Mouse (Mus musculus): Measurements from ENCODE around the gene Acsl4. TPM values are rescaled to one million over a fixed set of nuclear protein-coding genes. Genes with fewer than 3 reads are reported as not detected.
A peak's percentile ranks its signal among the peaks of the same experiment; 100 is the strongest.

Gene Acsl4
- polyA plus RNA-seq, 1 experiment from 2014 or later: 12.2 TPM

- Histone ChIP-seq H3K4me2 (ENCODE audit: low read length) (no peak overlapping the region), H3K36me3 (ENCODE audit: control insufficient read depth, insufficient read depth, low read length) (no peaks in the 10 kb centered on the region), H3K4me3 (ENCODE audit: low read depth, low read length) (no peak overlapping the region), H3K9me3 (replicated peaks; ENCODE audit: control insufficient read depth, low read length) (no peaks in the 10 kb centered on the region), H3K27ac (ENCODE audit: low read depth, low read length) (no peak overlapping the region), H3K4me1 (ENCODE audit: control insufficient read depth, insufficient read depth, low read length) (no peaks in the 10 kb centered on the region), H3K9ac (ENCODE audit: low read length) (no peak overlapping the region), H3K27me3 (replicated peaks; ENCODE audit: control insufficient read depth, insufficient read depth, low read length) (no peaks in the 10 kb centered on the region)
- WGBS: 61% methylated on average over 2 of the region's 2 CpGs
- ATAC-seq (no peak), DNase-seq (ENCODE audit: low spot score) (no peak)
Measured at GRCm38 (mm10) chrX:142398621-142399020, 8.3 kb upstream of the Acsl4 start.

- no peak for ATAC-seq
- WGBS: 49% methylated on average over 7 of the region's 7 CpGs
Measured at GRCm38 (mm10) chrX:142390909-142391265, 552 bp upstream of the Acsl4 start.

GRCm38 (mm10) chrX:142389581-142390159 lies 665 bp downstream of the Acsl4 start:
- Histone ChIP-seq H3K4me3 (ENCODE audit: low read depth, low read length) (peak overlapping the region; percentile 48), H3K9me3 (replicated peaks; ENCODE audit: control insufficient read depth, low read length) (no peaks in the 10 kb centered on the region), H3K4me2 (ENCODE audit: low read length) (peak overlapping the region; percentile 50), H3K9ac (ENCODE audit: low read length) (peak overlapping the region; percentile 68), H3K4me1 (ENCODE audit: control insufficient read depth, insufficient read depth, low read length) (no peaks in the 10 kb centered on the region), H3K36me3 (ENCODE audit: control insufficient read depth, insufficient read depth, low read length) (no peaks in the 10 kb centered on the region), H3K27me3 (replicated peaks; ENCODE audit: control insufficient read depth, insufficient read depth, low read length) (no peaks in the 10 kb centered on the region), H3K27ac (ENCODE audit: low read depth, low read length) (peak overlapping the region; percentile 70)
- WGBS: 28% methylated on average over 22 of the region's 22 CpGs
- ATAC-seq (no peak; the same call in none of the 2 replicates), DNase-seq (ENCODE audit: low spot score) (no peak)

More at GRCm38 (mm10) chrX:142390909-142391265, 552 bp upstream of the Acsl4 start:
- Histone ChIP-seq H3K9ac (ENCODE audit: low read length) (peak overlapping the region; percentile 59), H3K27ac (ENCODE audit: low read depth, low read length) (peak overlapping the region; percentile 75), H3K4me1 (ENCODE audit: control insufficient read depth, insufficient read depth, low read length) (no peaks in the 10 kb centered on the region), H3K9me3 (replicated peaks; ENCODE audit: control insufficient read depth, low read length) (no peaks in the 10 kb centered on the region), H3K4me3 (ENCODE audit: low read depth, low read length) (peak overlapping the region; percentile 48), H3K27me3 (replicated peaks; ENCODE audit: control insufficient read depth, insufficient read depth, low read length) (no peaks in the 10 kb centered on the region), H3K4me2 (ENCODE audit: low read length) (peak overlapping the region; percentile 55), H3K36me3 (ENCODE audit: control insufficient read depth, insufficient read depth, low read length) (no peaks in the 10 kb centered on the region)
- no peak for DNase-seq (ENCODE audit: low spot score)

GRCm38 (mm10) chrX:142388141-142388540 lies 2.2 kb downstream of the Acsl4 start:
- H3K9ac ChIP-seq (ENCODE audit: low read length): no peak overlapping the region

GRCm38 (mm10) chrX:142387634-142388033 lies 2.7 kb downstream of the Acsl4 start:
- Histone ChIP-seq H3K9ac (ENCODE audit: low read length) (no peak overlapping the region), H3K36me3 (ENCODE audit: control insufficient read depth, insufficient read depth, low read length) (no peaks in the 10 kb centered on the region), H3K27ac (ENCODE audit: low read depth, low read length) (no peak overlapping the region), H3K27me3 (replicated peaks; ENCODE audit: control insufficient read depth, insufficient read depth, low read length) (no peaks in the 10 kb centered on the region), H3K9me3 (replicated peaks; ENCODE audit: control insufficient read depth, low read length) (no peaks in the 10 kb centered on the region), H3K4me1 (ENCODE audit: control insufficient read depth, insufficient read depth, low read length) (no peaks in the 10 kb centered on the region), H3K4me2 (ENCODE audit: low read length) (no peak overlapping the region), H3K4me3 (ENCODE audit: low read depth, low read length) (no peak overlapping the region)
- no peak for DNase-seq (ENCODE audit: low spot score)
- WGBS: 82% methylated on average over 1 of the region's 1 CpGs
- no peak for ATAC-seq

More at GRCm38 (mm10) chrX:142388141-142388540, 2.2 kb downstream of the Acsl4 start:
- no peaks in the 10 kb centered on the region for H3K4me1 ChIP-seq (ENCODE audit: control insufficient read depth, insufficient read depth, low read length)
- ATAC-seq: no peak
- no peak overlapping the region for H3K4me3 ChIP-seq (ENCODE audit: low read depth, low read length)
- H3K27ac ChIP-seq (ENCODE audit: low read depth, low read length): no peak overlapping the region
- no peaks in the 10 kb centered on the region for H3K27me3 ChIP-seq (replicated peaks; ENCODE audit: control insufficient read depth, insufficient read depth, low read length)
- 82% methylated on average over 6 of the region's 6 CpGs for WGBS
- no peaks in the 10 kb centered on the region for H3K9me3 ChIP-seq (replicated peaks; ENCODE audit: control insufficient read depth, low read length)
- H3K36me3 ChIP-seq (ENCODE audit: control insufficient read depth, insufficient read depth, low read length): no peaks in the 10 kb centered on the region
- DNase-seq (ENCODE audit: low spot score): no peak
- no peak overlapping the region for H3K4me2 ChIP-seq (ENCODE audit: low read length)

- ATAC-seq: no peak
- WGBS: 81% methylated on average over 3 of the region's 3 CpGs
- H3K9me3 ChIP-seq (replicated peaks; ENCODE audit: control insufficient read depth, low read length): no peaks in the 10 kb centered on the region
- no peak overlapping the region for H3K27ac ChIP-seq (ENCODE audit: low read depth, low read length)
- H3K4me1 ChIP-seq (ENCODE audit: control insufficient read depth, insufficient read depth, low read length): no peaks in the 10 kb centered on the region
- no peaks in the 10 kb centered on the region for H3K36me3 ChIP-seq (ENCODE audit: control insufficient read depth, insufficient read depth, low read length)
- H3K27me3 ChIP-seq (replicated peaks; ENCODE audit: control insufficient read depth, insufficient read depth, low read length): no peaks in the 10 kb centered on the region
- no peak overlapping the region for H3K4me2 ChIP-seq (ENCODE audit: low read length)
- H3K4me3 ChIP-seq (ENCODE audit: low read depth, low read length): no peak overlapping the region
- DNase-seq (ENCODE audit: low spot score): no peak
- H3K9ac ChIP-seq (ENCODE audit: low read length): no peak overlapping the region
Measured at GRCm38 (mm10) chrX:142384918-142385317, 5.4 kb downstream of the Acsl4 start.

- H3K4me1 ChIP-seq (ENCODE audit: control insufficient read depth, insufficient read depth, low read length): no peaks in the 10 kb centered on the region
- ATAC-seq (no peak), DNase-seq (ENCODE audit: low spot score) (no peak)
- no peaks in the 10 kb centered on the region for H3K9me3 ChIP-seq (replicated peaks; ENCODE audit: control insufficient read depth, low read length)
- no peak overlapping the region for H3K27ac ChIP-seq (ENCODE audit: low read depth, low read length)
- no peak overlapping the region for H3K9ac ChIP-seq (ENCODE audit: low read length)
- no peak overlapping the region for H3K4me3 ChIP-seq (ENCODE audit: low read depth, low read length)
- H3K4me2 ChIP-seq (ENCODE audit: low read length): no peak overlapping the region
- 87% methylated on average over 6 of the region's 6 CpGs for WGBS
- H3K27me3 ChIP-seq (replicated peaks; ENCODE audit: control insufficient read depth, insufficient read depth, low read length): no peaks in the 10 kb centered on the region
- no peaks in the 10 kb centered on the region for H3K36me3 ChIP-seq (ENCODE audit: control insufficient read depth, insufficient read depth, low read length)
Measured at GRCm38 (mm10) chrX:142379894-142380293, 10.4 kb downstream of the Acsl4 start.

GRCm38 (mm10) chrX:142378048-142378447 lies 12.3 kb downstream of the Acsl4 start:
- ATAC-seq (no peak), DNase-seq (ENCODE audit: low spot score) (no peak)
- 84% methylated on average over 6 of the region's 6 CpGs for WGBS
- no peaks in the 10 kb centered on the region for H3K4me1 ChIP-seq (ENCODE audit: control insufficient read depth, insufficient read depth, low read length)
- no peak overlapping the region for H3K4me2 ChIP-seq (ENCODE audit: low read length)
- H3K27ac ChIP-seq (ENCODE audit: low read depth, low read length): no peak overlapping the region
- no peaks in the 10 kb centered on the region for H3K36me3 ChIP-seq (ENCODE audit: control insufficient read depth, insufficient read depth, low read length)
- no peaks in the 10 kb centered on the region for H3K27me3 ChIP-seq (replicated peaks; ENCODE audit: control insufficient read depth, insufficient read depth, low read length)
- no peak overlapping the region for H3K4me3 ChIP-seq (ENCODE audit: low read depth, low read length)
- no peaks in the 10 kb centered on the region for H3K9me3 ChIP-seq (replicated peaks; ENCODE audit: control insufficient read depth, low read length)
- no peak overlapping the region for H3K9ac ChIP-seq (ENCODE audit: low read length)

- no peak overlapping the region for H3K4me2 ChIP-seq (ENCODE audit: low read length)
- DNase-seq (ENCODE audit: low spot score): no peak
- no peak overlapping the region for H3K4me3 ChIP-seq (ENCODE audit: low read depth, low read length)
- no peaks in the 10 kb centered on the region for H3K36me3 ChIP-seq (ENCODE audit: control insufficient read depth, insufficient read depth, low read length)
- no peak overlapping the region for H3K27ac ChIP-seq (ENCODE audit: low read depth, low read length)
- 90% methylated on average over 3 of the region's 3 CpGs for WGBS
- no peak for ATAC-seq
- no peaks in the 10 kb centered on the region for H3K27me3 ChIP-seq (replicated peaks; ENCODE audit: control insufficient read depth, insufficient read depth, low read length)
- H3K4me1 ChIP-seq (ENCODE audit: control insufficient read depth, insufficient read depth, low read length): no peaks in the 10 kb centered on the region
- no peaks in the 10 kb centered on the region for H3K9me3 ChIP-seq (replicated peaks; ENCODE audit: control insufficient read depth, low read length)
- H3K9ac ChIP-seq (ENCODE audit: low read length): no peak overlapping the region
Measured at GRCm38 (mm10) chrX:142377358-142377757, 13.0 kb downstream of the Acsl4 start.
